Mouse (Mus musculus): ENCODE results near the gene Cutal.

- TF ChIP-seq MAFK (IDR thresholded peaks at IDR 0.05; ENCODE audit: borderline replicate concordance, low read depth, low read length), result no peak
- TF ChIP-seq CTCF (IDR thresholded peaks at IDR 0.05 in 2 of 3, conservative IDR thresholded peaks at IDR 0.05 in 1 of 3; ENCODE audit: control insufficient read depth in 1 of 3, insufficient read depth in 1 of 3, low read depth in 2 of 3, low read length in 3 of 3, poor library complexity in 1 of 3, severe bottlenecking in 1 of 3), result no peak
- TF ChIP-seq TBP (IDR thresholded peaks at IDR 0.05; ENCODE audit: low read depth, low read length), result 0 out of 2 replicates have a peak, but pooled peaks have one; percentile 35
- TF ChIP-seq MYB (IDR thresholded peaks at IDR 0.05; ENCODE audit: low read depth, low read length), result no peak
- TF ChIP-seq EP300 (IDR thresholded peaks at IDR 0.05; ENCODE audit: low read depth in 1 of 2, low read length in 2 of 2), result no peak
- peak in 1 of 2 experiments; percentile 62; a peak in 2 of 4 replicates for TF ChIP-seq POLR2A (IDR thresholded peaks at IDR 0.05; ENCODE audit: control insufficient read depth in 1 of 2, insufficient read depth in 1 of 2, low read depth in 1 of 2, low read length in 2 of 2, poor library complexity in 1 of 2)
- no peak for TF ChIP-seq GATA1 (IDR thresholded peaks at IDR 0.05; ENCODE audit: low read depth, low read length)
- TF ChIP-seq ZMIZ1 (IDR thresholded peaks at IDR 0.05; ENCODE audit: low read depth, low read length), result 0 out of 2 replicates have a peak, but pooled peaks have one; percentile 16
These were observed 39.2 kb downstream of the Cutal start, which contains the start of gene Phf19 for GRCm38 (mm10) chr2:34913218-34914068.

Measured in MEL (cell line).